Mouse (Mus musculus): ENCODE results near the gene Xpo5.

Xpo5 gene

GRCm38 (mm10) chr17:46277586-46277985 is 75.0 kb downstream of the Xpo5 start:
- in situ Hi-C loops (cut with MboI; ENCODE audit: unreplicated experiment in 2 of 2), result loop anchor here in 1 of 2 experiments (25.0 kb wide), 1 partner anchor 540 kb away; the partner anchor contains the start of gene 1600014C23Rik

GRCm38 (mm10) chr17:46278011-46278765 is 75.6 kb downstream of the Xpo5 start:
- in situ Hi-C loops (cut with MboI; ENCODE audit: unreplicated experiment in 2 of 2), result loop anchor here in 1 of 2 experiments (25.0 kb wide), 1 partner anchor 541 kb away; the partner anchor contains the start of gene 1600014C23Rik

- in situ Hi-C loops (cut with MboI; ENCODE audit: unreplicated experiment in 2 of 2), result loop anchor here in 1 of 2 experiments (25.0 kb wide), 1 partner anchor 545 kb away; the partner anchor contains the start of gene 1600014C23Rik
Observed at GRCm38 (mm10) chr17:46282483-46283123, 80.0 kb downstream of the Xpo5 start, which contains the start of gene Tjap1. Tjap1 (minus strand) TSS chr17:46283026.

GRCm38 (mm10) chr17:46283140-46283539 is 80.6 kb downstream of the Xpo5 start:
- in situ Hi-C loops (cut with MboI; ENCODE audit: unreplicated experiment in 2 of 2), result loop anchor here in 1 of 2 experiments (25.0 kb wide), 1 partner anchor 546 kb away; the partner anchor contains the start of gene 1600014C23Rik

GRCm38 (mm10) chr17:46283911-46284310 is 81.3 kb downstream of the Xpo5 start:
- in situ Hi-C loops (cut with MboI; ENCODE audit: unreplicated experiment in 2 of 2), result loop anchor here in 1 of 2 experiments (25.0 kb wide), 1 partner anchor 547 kb away; the partner anchor contains the start of gene 1600014C23Rik

GRCm38 (mm10) chr17:46284653-46285052 is 82.1 kb downstream of the Xpo5 start:
- in situ Hi-C loops (cut with MboI; ENCODE audit: unreplicated experiment in 2 of 2), result loop anchor here in 1 of 2 experiments (25.0 kb wide), 1 partner anchor 547 kb away; the partner anchor contains the start of gene 1600014C23Rik

GRCm38 (mm10) chr17:46285407-46285806 is 82.8 kb downstream of the Xpo5 start:
- in situ Hi-C loops (cut with MboI; ENCODE audit: unreplicated experiment in 2 of 2), result loop anchor here in 1 of 2 experiments (25.0 kb wide), 1 partner anchor 548 kb away; the partner anchor contains the start of gene 1600014C23Rik

- in situ Hi-C loops (cut with MboI; ENCODE audit: unreplicated experiment in 2 of 2), result loop anchor here in 1 of 2 experiments (25.0 kb wide), 1 partner anchor 550 kb away; the partner anchor contains the start of gene 1600014C23Rik
Observed at GRCm38 (mm10) chr17:46287678-46288095, 85.1 kb downstream of the Xpo5 start.
